Mouse (Mus musculus) embryonic fibroblast, embryonic 13.5 days (primary cell): ENCODE data around the gene Gpr142.

ENCODE experiments used
- CTCF ChIP-seq: IDR thresholded peaks from 2 replicates; pipeline ENCODE4 v1.5.1; 2011; ENCODE audit warnings: mild to moderate bottlenecking, control low read depth, low read length, moderate library complexity, borderline replicate concordance; ENCODE audit not compliant: insufficient read depth
- POLR2A ChIP-seq: IDR thresholded peaks from 2 replicates; pipeline ENCODE4 v1.6.1; 2011; ENCODE audit warnings: low read depth, mild to moderate bottlenecking, control low read depth, low read length, moderate library complexity

DNA sequence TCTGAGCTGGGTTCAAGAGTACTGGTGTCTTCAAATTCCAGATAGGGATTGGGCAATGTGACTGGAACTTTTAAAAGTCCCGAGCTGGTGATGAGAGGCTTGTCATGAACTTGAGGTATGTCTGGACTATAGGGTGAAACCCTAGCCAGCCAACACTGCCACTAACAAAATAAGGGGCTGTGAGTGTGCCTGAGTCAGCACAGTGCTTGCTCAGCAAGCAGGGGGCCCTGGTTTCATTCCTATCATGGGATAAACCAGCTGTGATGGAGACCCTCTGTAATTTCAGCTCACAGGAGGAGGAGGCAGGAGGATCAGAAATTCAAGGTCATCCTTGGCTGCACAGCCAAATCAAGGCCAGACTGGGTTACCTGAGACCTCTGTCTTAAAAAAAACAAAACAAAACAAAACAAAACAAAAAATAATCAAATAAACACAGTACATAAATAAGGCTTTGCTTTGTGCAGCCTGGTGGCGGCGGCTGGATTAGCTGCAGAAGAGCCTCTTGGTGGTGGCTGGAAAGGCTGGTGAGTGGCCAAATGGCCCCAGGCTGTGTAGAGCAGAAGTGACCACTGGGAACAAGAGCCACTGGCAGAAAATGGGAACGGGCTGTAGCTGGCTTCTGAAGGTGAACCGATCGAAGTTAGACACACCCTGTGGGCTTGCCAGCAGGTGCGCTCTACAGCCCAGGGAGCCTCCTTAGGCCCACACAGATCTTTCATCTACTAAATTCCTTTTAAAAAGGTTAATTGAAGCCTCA lies 45.9 kb downstream of the Gpr142 start:
- TF ChIP-seq CTCF (no peak), POLR2A (no peak)
